Mouse (Mus musculus): Measurements from ENCODE around the gene Mob3b. TPM values are rescaled to one million over a fixed set of nuclear protein-coding genes. Genes with fewer than 3 reads are reported as not detected.

Gene Mob3b
- polyA plus RNA-seq, 1 experiment from 2014 or later, result 18.5 TPM

DNA sequence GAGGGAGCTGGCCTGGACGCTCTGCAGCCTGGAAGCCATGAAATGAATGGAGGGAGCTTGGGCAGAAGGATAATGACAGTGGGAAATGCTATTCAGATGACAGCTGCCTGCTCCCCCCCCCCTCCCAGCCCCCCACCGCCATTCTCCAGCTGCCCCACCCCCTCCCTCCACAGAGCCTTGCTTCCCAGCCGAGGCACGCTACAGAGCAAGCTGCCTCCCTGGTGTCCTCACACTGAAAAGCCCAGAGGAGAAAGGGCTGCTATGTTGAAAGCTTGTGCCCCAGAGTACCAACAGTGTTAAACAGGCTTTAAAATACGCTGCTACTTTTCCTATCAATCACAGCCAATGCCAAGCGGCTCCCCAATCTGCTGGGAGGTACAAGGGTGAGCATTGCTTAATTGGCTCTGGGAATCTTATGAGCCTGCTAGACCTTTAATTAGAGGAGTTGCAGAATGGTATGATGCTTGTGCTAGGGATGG, 31.9 kb downstream of the Mob3b start:
- Histone ChIP-seq H3K4me2 (no peak overlapping the region), H3K36me3 (no peaks in the 10 kb centered on the region), H3K4me3 (no peak overlapping the region), H3K4me1 (peaks cover 19% of the 10 kb centered on the region), H3K27me3 (no peaks in the 10 kb centered on the region), H3K9me3 (no peaks in the 10 kb centered on the region), H3K27ac (no peak overlapping the region), H3K9ac (no peak overlapping the region)
- ATAC-seq (ENCODE audit: insufficient number of reproducible peaks, insufficient read depth, low FRiP score, low TSS enrichment, low read depth), result no peak
- WGBS, result 7% methylated on average over 6 of the region's 6 CpGs

DNA sequence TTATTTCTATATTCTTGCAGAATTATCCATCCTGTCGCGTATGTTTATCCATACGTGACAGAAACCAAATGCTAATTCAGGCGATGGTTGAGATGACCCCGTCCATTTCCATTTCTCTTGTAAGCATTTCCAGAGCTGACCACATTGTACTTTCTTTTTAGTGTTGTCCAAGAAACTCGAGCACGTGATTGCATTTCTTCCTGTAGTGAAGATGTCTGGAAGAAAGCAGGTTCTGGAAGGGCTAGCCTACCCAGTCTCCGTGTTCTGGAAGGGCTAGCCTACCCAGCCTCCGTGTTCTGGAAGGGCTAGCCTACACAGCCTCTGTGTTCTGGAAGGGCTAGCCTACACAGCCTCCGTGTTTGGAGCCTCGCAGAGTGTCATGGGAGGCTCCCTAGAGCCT, 33.3 kb downstream of the Mob3b start:
- no peak overlapping the region for H3K4me2 ChIP-seq
- H3K9me3 ChIP-seq, result no peaks in the 10 kb centered on the region
- H3K9ac ChIP-seq, result no peak overlapping the region
- H3K4me3 ChIP-seq, result no peak overlapping the region
- no peak for ATAC-seq (ENCODE audit: insufficient number of reproducible peaks, insufficient read depth, low FRiP score, low TSS enrichment, low read depth)
- H3K27me3 ChIP-seq, result no peaks in the 10 kb centered on the region
- WGBS, result 85% methylated on average over 11 of the region's 11 CpGs
- H3K4me1 ChIP-seq, result peaks cover 27% of the 10 kb centered on the region
- H3K27ac ChIP-seq, result no peak overlapping the region
- no peaks in the 10 kb centered on the region for H3K36me3 ChIP-seq

DNA sequence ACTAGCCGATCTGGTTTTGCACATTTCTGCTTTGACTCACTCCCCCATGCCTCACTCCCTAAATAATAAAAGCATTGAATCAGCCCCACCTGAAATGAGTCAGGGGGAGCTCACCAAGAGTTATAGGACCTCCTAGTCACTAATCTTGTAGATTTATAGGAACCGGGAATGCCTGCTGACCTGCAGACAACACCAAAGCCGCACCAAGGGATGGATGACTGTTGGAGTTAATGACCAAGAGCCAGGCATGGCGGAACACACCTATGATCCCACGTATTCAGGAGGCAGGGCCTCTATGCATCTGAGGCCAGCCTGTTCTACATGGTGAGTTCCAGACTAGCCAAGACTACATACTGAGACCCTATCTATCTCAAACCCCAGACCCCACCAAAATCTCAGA, 34.2 kb downstream of the Mob3b start:
- Histone ChIP-seq H3K27me3 (no peaks in the 10 kb centered on the region), H3K9ac (no peak overlapping the region), H3K4me1 (peaks cover 27% of the 10 kb centered on the region), H3K9me3 (no peaks in the 10 kb centered on the region), H3K27ac (no peak overlapping the region), H3K4me3 (no peak overlapping the region), H3K36me3 (no peaks in the 10 kb centered on the region), H3K4me2 (no peak overlapping the region)
- no peak for ATAC-seq (ENCODE audit: insufficient number of reproducible peaks, insufficient read depth, low FRiP score, low TSS enrichment, low read depth)
- WGBS, result 75% methylated on average over 5 of the region's 5 CpGs

DNA sequence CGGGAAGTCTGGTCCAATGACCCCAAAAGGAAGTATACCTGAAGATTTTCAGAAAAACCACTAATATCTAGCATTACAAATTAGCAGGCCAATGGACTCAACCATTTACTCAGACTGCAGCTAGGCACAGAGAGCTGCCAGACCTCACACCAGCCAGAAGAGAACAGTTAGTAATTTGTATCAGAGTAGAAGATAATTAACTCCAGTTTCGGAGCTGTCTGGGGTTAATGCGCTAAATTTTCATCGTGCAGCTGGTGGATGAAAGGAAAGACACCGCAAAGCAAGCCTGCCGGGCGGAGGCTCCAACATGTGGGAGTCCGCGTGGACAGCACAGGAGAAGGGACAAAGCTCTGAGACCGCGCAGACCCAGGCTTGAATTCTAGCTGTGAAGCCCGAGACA, 36.2 kb downstream of the Mob3b start:
- H3K36me3 ChIP-seq, result no peaks in the 10 kb centered on the region
- peak overlapping the region; percentile 32 for H3K4me2 ChIP-seq
- H3K9ac ChIP-seq, result no peak overlapping the region
- no peak for ATAC-seq (ENCODE audit: insufficient number of reproducible peaks, insufficient read depth, low FRiP score, low TSS enrichment, low read depth)
- no peak overlapping the region for H3K27ac ChIP-seq
- no peak overlapping the region for H3K4me3 ChIP-seq
- no peaks in the 10 kb centered on the region for H3K27me3 ChIP-seq
- no peaks in the 10 kb centered on the region for H3K9me3 ChIP-seq
- 22% methylated on average over 12 of the region's 12 CpGs for WGBS
- H3K4me1 ChIP-seq, result peaks cover 27% of the 10 kb centered on the region

DNA sequence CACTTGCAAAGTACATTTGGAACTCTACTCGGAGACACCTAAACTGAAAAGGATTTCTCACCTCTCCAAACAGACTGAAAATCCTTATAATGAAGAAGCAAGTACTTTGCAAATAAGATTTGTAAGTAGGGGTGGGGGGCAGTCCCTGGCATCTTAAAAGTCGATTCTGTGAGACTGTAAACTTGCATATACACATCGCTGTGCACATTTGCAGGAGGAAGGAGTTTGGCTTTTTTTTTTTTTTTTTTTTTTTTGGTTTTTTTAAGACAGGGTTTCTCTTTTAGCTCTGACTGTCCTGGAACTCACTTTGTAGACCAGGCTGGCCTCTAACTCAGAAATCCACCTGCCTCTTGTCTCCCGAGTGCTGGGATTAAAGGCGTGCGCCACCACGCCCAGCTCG, 36.7 kb downstream of the Mob3b start:
- WGBS, result 73% methylated on average over 8 of the region's 8 CpGs
- no peaks in the 10 kb centered on the region for H3K27me3 ChIP-seq
- H3K4me2 ChIP-seq, result no peak overlapping the region; the same call in 1 of the 2 replicates
- H3K4me3 ChIP-seq, result no peak overlapping the region
- peaks cover 27% of the 10 kb centered on the region for H3K4me1 ChIP-seq
- no peaks in the 10 kb centered on the region for H3K36me3 ChIP-seq
- no peaks in the 10 kb centered on the region for H3K9me3 ChIP-seq
- no peak overlapping the region for H3K9ac ChIP-seq
- H3K27ac ChIP-seq, result no peak overlapping the region
- no peak for ATAC-seq (ENCODE audit: insufficient number of reproducible peaks, insufficient read depth, low FRiP score, low TSS enrichment, low read depth)

DNA sequence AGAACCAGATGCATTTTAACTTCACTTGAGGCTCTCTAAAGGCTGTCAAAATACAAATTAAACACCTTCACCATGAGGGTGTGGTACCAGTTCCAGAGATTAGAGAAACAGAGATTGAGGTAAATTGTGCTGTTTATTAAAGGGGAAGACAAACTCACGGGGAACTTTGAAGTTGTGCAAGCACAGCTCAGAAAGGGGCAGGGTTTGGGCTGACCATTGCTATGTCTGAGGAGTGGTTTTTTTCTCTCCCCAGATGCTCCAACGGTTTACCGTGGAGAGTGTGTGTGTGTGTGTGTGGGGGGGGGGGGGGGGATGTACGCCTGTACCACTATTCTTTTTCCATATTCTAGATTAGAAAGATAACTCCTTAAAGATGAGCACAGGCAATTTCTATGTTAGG, 37.1 kb downstream of the Mob3b start:
- H3K4me1 ChIP-seq, result peaks cover 27% of the 10 kb centered on the region
- no peak overlapping the region for H3K9ac ChIP-seq
- H3K9me3 ChIP-seq, result no peaks in the 10 kb centered on the region
- no peaks in the 10 kb centered on the region for H3K36me3 ChIP-seq
- H3K4me2 ChIP-seq, result no peak overlapping the region
- no peak overlapping the region for H3K4me3 ChIP-seq
- no peak for ATAC-seq (ENCODE audit: insufficient number of reproducible peaks, insufficient read depth, low FRiP score, low TSS enrichment, low read depth)
- no peak overlapping the region for H3K27ac ChIP-seq
- 35% methylated on average over 4 of the region's 4 CpGs for WGBS
- H3K27me3 ChIP-seq, result no peaks in the 10 kb centered on the region

DNA sequence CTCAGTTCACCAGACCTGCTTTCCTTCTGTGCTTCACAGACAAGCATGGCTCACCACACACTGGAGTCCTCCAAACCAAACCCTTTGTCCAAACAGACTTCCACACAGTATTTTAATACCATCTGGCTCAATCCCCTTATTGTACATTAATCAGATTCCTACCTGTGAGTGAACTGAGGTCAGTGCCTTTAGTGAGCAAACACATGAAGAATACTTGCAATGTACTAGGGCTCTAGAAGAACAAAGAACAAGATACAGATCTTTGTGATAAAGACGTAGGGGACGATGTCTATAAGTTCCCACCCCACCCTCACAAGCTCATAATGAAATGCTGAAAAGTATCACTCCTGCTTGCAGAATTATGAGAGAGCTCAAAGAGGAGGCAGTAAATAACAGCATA, 38.4 kb downstream of the Mob3b start:
- no peak for ATAC-seq (ENCODE audit: insufficient number of reproducible peaks, insufficient read depth, low FRiP score, low TSS enrichment, low read depth)
- H3K9me3 ChIP-seq, result no peaks in the 10 kb centered on the region
- no peaks in the 10 kb centered on the region for H3K27me3 ChIP-seq
- no peak overlapping the region for H3K27ac ChIP-seq
- H3K4me1 ChIP-seq, result peaks cover 27% of the 10 kb centered on the region
- no peak overlapping the region for H3K9ac ChIP-seq
- no peak overlapping the region for H3K4me3 ChIP-seq
- 76% methylated on average over 2 of the region's 2 CpGs for WGBS
- no peak overlapping the region for H3K4me2 ChIP-seq
- H3K36me3 ChIP-seq, result no peaks in the 10 kb centered on the region

DNA sequence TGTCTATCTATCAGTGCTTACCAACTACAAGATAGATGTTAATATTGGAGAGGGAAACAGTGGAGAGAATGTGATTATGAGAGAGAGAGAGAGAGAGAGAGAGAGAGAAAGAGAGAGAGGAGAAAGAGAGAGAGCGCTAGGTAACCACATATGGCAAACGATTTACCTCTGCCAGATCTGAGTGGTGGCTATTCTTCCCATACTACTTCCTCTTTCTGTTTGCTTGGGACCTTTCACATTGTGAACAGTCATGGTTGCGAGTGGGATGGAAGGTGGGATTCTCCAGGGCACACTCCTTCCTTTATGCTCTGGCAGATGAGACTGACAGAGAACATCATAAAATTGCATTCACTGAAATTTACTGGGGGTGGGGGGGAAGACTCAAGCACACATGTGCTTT, 40.1 kb downstream of the Mob3b start:
- Histone ChIP-seq H3K4me2 (no peak overlapping the region), H3K9me3 (no peaks in the 10 kb centered on the region), H3K27me3 (no peaks in the 10 kb centered on the region), H3K9ac (no peak overlapping the region), H3K27ac (no peak overlapping the region), H3K4me1 (peaks cover 28% of the 10 kb centered on the region), H3K4me3 (no peak overlapping the region), H3K36me3 (no peaks in the 10 kb centered on the region)
- ATAC-seq (ENCODE audit: insufficient number of reproducible peaks, insufficient read depth, low FRiP score, low TSS enrichment, low read depth), result no peak
- WGBS, result 85% methylated on average over 3 of the region's 3 CpGs

DNA sequence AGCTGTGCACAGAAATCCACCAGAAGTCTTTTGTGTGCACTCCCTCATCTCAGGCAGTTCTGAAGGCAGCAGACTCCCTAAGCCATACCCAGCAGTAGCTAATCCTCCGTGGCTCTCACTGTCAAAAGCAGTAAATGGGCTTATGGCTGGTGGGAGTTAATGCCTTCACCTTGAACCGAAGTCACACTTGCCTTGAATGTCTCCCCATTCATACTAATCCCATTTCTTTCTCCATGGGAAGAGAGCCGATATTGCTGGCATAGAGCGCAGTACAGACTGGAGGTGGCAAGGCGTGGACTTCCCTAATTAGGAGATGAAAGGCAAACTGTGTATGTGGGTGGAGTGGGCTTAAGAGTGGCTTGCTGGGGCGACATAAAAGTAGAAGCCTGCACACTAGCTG, 41.4 kb downstream of the Mob3b start:
- no peak for ATAC-seq (ENCODE audit: insufficient number of reproducible peaks, insufficient read depth, low FRiP score, low TSS enrichment, low read depth)
- Histone ChIP-seq H3K9me3 (no peaks in the 10 kb centered on the region), H3K4me3 (no peak overlapping the region), H3K9ac (no peak overlapping the region), H3K4me2 (no peak overlapping the region), H3K36me3 (no peaks in the 10 kb centered on the region), H3K27ac (no peak overlapping the region), H3K27me3 (no peaks in the 10 kb centered on the region), H3K4me1 (peaks cover 19% of the 10 kb centered on the region)
- WGBS, result 62% methylated on average over 6 of the region's 6 CpGs

DNA sequence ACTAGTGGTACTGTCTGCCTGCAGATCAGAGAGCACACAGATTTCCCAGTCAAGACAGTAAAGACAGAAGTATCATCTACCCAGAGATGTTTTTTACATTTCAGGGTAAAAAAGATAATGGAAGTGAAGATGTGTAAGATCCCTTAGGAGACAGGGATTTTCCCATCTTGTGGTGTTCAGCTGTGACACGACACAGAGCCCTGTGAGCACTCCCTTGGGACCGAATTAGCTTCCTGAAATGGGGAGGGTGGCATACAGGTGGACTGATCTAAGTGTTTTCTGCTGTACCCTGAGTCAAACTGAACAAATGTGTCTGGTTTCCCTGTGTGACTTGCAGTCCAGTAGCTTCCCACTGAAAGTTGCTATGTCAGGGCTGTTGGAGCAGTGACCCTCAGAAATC, 42.3 kb downstream of the Mob3b start:
- Histone ChIP-seq H3K27ac (no peak overlapping the region), H3K4me2 (no peak overlapping the region), H3K27me3 (no peaks in the 10 kb centered on the region), H3K36me3 (no peaks in the 10 kb centered on the region), H3K4me3 (no peak overlapping the region), H3K9ac (no peak overlapping the region), H3K9me3 (no peaks in the 10 kb centered on the region), H3K4me1 (peaks cover 11% of the 10 kb centered on the region)
- 80% methylated on average over 2 of the region's 2 CpGs for WGBS
- ATAC-seq (ENCODE audit: insufficient number of reproducible peaks, insufficient read depth, low FRiP score, low TSS enrichment, low read depth), result no peak

DNA sequence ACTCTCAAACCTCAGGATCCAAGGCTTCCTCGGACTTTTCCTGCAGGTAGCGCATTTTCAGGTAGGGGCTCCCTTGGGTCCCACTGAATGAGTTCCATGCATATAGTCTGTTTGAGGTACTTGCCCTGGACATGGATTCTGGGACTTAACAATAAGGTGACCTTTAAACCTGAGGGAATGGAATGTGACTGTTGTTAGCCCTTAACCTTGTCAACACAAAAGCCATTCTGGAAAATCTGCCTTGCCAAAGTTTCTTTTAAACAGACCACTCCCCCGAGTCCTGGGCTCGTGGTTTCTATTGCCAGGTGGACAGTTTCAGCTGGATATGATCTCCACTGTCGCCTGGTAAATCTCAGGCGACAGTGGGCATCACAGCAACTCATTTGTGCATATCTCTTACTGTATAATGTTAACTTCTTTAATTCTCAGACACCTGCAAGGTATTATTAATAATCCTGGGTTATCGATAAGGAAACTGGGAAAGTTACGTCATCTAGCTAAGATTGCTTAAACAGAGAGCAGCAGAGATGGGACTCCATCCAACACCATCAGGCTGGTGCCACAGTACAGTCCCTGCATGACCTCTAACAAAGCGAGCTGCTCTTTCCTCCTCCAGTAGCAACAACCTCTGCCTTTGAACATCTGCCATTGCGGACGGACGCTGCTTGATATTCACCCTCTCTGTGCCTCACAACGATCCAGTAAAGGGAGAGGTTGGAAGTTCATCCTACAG, 43.6 kb downstream of the Mob3b start:
- Histone ChIP-seq H3K9me3 (no peaks in the 10 kb centered on the region), H3K9ac (no peak overlapping the region), H3K27ac (no peak overlapping the region), H3K36me3 (no peaks in the 10 kb centered on the region), H3K4me1 (peaks cover 6% of the 10 kb centered on the region), H3K4me3 (no peak overlapping the region), H3K27me3 (no peaks in the 10 kb centered on the region), H3K4me2 (no peak overlapping the region)
- 76% methylated on average over 13 of the region's 13 CpGs for WGBS
- no peak for ATAC-seq (ENCODE audit: insufficient number of reproducible peaks, insufficient read depth, low FRiP score, low TSS enrichment, low read depth)

DNA sequence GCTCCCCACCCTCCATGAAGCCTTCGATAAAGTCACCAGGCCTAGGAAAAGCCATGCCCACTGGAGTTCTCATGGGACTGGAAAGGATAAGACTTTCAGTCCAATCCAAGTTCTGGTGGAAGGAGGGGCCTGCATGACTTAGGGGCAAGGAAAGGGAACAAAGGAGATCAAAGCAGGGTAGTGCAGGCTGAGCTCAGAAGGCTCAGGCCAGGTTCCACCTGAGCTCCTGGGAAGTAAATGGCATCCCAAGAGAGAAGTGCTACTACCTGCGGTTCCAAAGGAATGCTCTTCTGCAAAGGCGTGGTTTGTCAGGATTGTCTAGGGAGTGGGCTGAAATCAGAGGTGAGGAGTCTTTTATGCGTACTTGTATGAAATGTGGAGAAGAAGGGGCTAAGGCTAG, 44.8 kb downstream of the Mob3b start:
- H3K4me3 ChIP-seq, result no peak overlapping the region

More for the DNA sequence above, 44.8 kb downstream of the Mob3b start:
- no peaks in the 10 kb centered on the region for H3K9me3 ChIP-seq
- H3K36me3 ChIP-seq, result no peaks in the 10 kb centered on the region
- peaks cover 6% of the 10 kb centered on the region for H3K4me1 ChIP-seq
- H3K9ac ChIP-seq, result no peak overlapping the region
- 75% methylated on average over 4 of the region's 4 CpGs for WGBS
- ATAC-seq (ENCODE audit: insufficient number of reproducible peaks, insufficient read depth, low FRiP score, low TSS enrichment, low read depth), result no peak
- H3K27me3 ChIP-seq, result no peaks in the 10 kb centered on the region
- H3K27ac ChIP-seq, result no peak overlapping the region; the same call in 1 of the 2 replicates
- H3K4me2 ChIP-seq, result no peak overlapping the region

Data from embryonic facial prominence, embryonic 13.5 days (tissue).